Mouse (Mus musculus): ENCODE measurements around the gene Fam222a. TPM values are rescaled to one million over a fixed set of nuclear protein-coding genes. Genes with fewer than 3 reads are reported as not detected.

The Fam222a gene
- polyA plus RNA-seq, 1 experiment from 2014 or later: 0.79 TPM

DNA sequence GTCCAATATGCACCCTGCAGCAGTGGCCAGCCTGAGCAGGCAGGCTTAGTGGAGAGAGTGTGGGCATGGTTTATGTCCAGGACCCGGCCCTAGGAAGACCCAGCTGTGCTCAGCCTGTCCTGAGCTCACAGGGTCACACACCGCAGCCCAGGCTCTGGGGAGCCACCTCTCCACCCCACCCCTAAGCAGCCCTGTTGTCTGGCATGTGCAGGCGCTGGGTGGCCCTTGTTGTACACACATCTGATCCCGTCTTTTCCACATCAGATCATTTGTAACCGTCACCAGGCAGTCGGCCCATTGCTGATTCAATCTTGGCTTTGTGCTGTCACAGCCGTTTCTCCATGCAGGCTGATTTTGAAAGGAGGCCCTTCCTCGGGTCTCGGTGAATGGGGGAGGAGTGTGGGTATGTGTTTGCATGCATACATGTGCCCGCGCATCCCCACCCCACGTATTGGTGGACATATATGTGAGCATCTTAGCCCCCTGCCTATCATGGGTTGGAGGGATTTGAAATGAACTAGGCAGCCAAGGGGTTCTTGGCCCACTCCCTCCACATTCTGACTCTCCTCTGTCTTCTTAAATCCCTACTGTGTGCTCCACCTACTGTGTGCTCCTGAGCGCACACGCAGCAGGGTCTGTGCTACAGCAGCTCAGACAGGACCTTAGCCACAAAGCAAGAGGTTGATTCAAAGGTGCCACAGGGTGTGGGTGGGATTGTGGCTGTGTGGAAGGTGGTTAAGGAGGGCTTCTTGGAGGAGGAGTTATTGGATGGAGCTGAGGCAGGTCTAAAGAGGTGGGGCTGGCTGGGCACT, 16.7 kb downstream of the Fam222a start:
- H3K9me3 ChIP-seq (ENCODE audit: control insufficient read depth, low read length): no peaks in the 10 kb centered on the region
- 48% methylated on average over 14 of the region's 14 CpGs for WGBS
- ATAC-seq (ENCODE audit: low FRiP score, low TSS enrichment) (no peak; the same call in 1 of the 2 replicates), DNase-seq (ENCODE audit: low spot score) (no peak)
- no peaks in the 10 kb centered on the region for H3K27me3 ChIP-seq (ENCODE audit: control insufficient read depth, insufficient read depth, low read length)
- H3K27ac ChIP-seq (replicated peaks): no peak overlapping the region
- H3K4me1 ChIP-seq (replicated peaks; ENCODE audit: control insufficient read depth, insufficient read depth): peaks cover 5% of the 10 kb centered on the region; the same call in 1 of the 2 replicates
- no peak overlapping the region for H3K9ac ChIP-seq (ENCODE audit: low read length)
- no peaks in the 10 kb centered on the region for H3K36me3 ChIP-seq (ENCODE audit: control insufficient read depth, insufficient read depth, low read length)
- H3K4me3 ChIP-seq (ENCODE audit: low read depth, low read length): no peak overlapping the region
- H3K4me2 ChIP-seq (replicated peaks; ENCODE audit: low read depth): no peak overlapping the region
- TF ChIP-seq EP300 (optimal IDR thresholded peaks at IDR 0.05) (no peak), CTCF (IDR thresholded peaks at IDR 0.05; ENCODE audit: low read depth) (no peak)

DNA sequence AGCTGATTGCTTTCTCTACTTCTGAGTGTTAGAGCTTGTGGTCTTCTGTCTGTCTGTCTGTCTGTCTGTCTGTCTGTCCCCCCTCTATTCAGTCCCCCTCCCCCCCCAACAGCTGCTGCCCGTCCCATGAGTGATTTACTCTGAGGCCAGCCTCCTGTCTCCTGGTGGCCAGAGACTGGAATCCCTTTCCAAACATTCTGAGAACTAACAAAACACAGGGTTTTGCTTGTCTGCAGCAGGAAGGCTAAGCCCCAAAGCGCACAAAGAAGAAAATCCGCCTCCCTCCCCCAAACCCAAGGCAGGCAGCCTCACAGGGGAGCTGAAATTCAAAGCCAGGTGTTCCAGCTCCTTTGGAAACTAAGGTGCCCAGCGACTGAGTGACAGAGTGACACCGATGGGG, 17.9 kb downstream of the Fam222a start:
- Histone ChIP-seq H3K4me1 (replicated peaks; ENCODE audit: control insufficient read depth, insufficient read depth) (peaks cover 5% of the 10 kb centered on the region; the same call in 1 of the 2 replicates), H3K27me3 (ENCODE audit: control insufficient read depth, insufficient read depth, low read length) (no peaks in the 10 kb centered on the region), H3K36me3 (ENCODE audit: control insufficient read depth, insufficient read depth, low read length) (no peaks in the 10 kb centered on the region), H3K4me2 (replicated peaks; ENCODE audit: low read depth) (no peak overlapping the region), H3K4me3 (ENCODE audit: low read depth, low read length) (no peak overlapping the region), H3K9me3 (ENCODE audit: control insufficient read depth, low read length) (no peaks in the 10 kb centered on the region), H3K27ac (replicated peaks) (0 out of 2 replicates have a peak overlapping the region, but pooled peaks have one; percentile 13), H3K9ac (ENCODE audit: low read length) (no peak overlapping the region)
- ATAC-seq (ENCODE audit: low FRiP score, low TSS enrichment) (no peak), DNase-seq (ENCODE audit: low spot score) (no peak)
- TF ChIP-seq CTCF (IDR thresholded peaks at IDR 0.05; ENCODE audit: low read depth) (peak; percentile 47), EP300 (optimal IDR thresholded peaks at IDR 0.05) (no peak)
- 9% methylated on average over 5 of the region's 5 CpGs for WGBS

DNA sequence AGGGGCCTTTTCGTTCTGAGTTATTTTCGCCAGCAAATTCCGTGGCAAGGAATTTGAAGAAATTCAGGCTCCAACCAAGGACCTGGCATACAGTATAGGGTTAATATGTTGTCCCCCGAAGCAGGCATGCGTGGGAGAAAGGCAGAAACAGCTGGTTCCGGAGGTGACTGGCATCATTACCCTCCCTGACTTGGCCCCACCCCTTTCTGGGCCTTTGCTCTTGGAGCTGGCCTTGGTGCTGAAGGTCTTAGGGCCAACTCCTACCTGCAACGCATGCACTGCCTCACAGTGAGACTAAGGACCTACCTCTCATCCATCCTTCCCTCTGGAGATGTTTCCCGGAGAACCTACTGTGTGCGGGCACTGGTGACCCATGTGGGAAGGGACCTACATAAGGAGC, 20.1 kb downstream of the Fam222a start:
- Histone ChIP-seq H3K27ac (replicated peaks) (no peak overlapping the region), H3K4me3 (ENCODE audit: low read depth, low read length) (no peak overlapping the region), H3K9ac (ENCODE audit: low read length) (no peak overlapping the region), H3K36me3 (ENCODE audit: control insufficient read depth, insufficient read depth, low read length) (no peaks in the 10 kb centered on the region), H3K4me1 (replicated peaks; ENCODE audit: control insufficient read depth, insufficient read depth) (peaks cover 5% of the 10 kb centered on the region; the same call in 1 of the 2 replicates), H3K4me2 (replicated peaks; ENCODE audit: low read depth) (no peak overlapping the region), H3K27me3 (ENCODE audit: control insufficient read depth, insufficient read depth, low read length) (no peaks in the 10 kb centered on the region), H3K9me3 (ENCODE audit: control insufficient read depth, low read length) (no peaks in the 10 kb centered on the region)
- no peak for TF ChIP-seq EP300 (optimal IDR thresholded peaks at IDR 0.05)
- no peak for TF ChIP-seq CTCF (IDR thresholded peaks at IDR 0.05; ENCODE audit: low read depth)
- no peak for ATAC-seq (ENCODE audit: low FRiP score, low TSS enrichment)
- DNase-seq (ENCODE audit: low spot score): peak; percentile 86
- WGBS: 43% methylated on average over 9 of the region's 9 CpGs

DNA sequence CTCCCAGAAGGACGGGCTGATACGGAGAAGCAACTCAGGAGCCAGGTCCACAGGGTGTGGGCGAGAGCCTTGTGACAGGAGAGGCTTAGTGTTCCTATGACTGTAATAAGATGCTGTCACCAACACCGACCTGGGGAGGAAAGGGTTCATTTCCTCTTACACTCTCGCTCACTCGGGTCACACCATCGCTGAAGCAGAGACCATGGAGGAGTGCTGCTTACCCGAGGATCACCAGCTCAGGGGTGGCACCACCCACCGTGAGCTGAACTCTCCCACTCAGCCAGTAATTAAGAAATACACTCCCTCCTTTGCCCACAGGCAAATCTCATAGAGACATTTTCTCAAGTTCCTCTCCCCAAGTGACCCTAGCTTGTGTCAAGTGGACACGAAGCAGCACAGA, 20.6 kb downstream of the Fam222a start:
- H3K4me2 ChIP-seq (replicated peaks; ENCODE audit: low read depth): no peak overlapping the region
- WGBS: 59% methylated on average over 10 of the region's 10 CpGs

DNA sequence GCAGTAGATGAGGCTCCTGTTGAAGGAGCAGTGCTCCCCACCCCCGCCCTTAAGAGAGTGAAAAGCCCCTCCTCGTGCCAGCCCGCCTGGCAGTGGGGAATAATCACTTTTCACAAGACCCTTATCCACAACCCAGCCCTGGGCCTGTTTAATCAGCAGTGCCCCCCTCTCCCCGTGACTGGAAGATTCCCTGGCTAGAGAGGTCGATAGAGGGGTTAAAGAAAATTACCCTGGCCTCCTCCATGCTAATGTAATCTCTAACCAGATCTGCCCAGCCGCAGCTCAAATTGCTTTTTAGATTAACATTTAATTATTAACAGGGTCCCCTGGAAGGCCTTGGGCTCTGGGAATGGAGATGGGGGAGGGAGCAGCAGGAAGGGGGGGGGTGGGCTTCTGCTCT, 21.2 kb downstream of the Fam222a start:
- H3K4me1 ChIP-seq (replicated peaks; ENCODE audit: control insufficient read depth, insufficient read depth): peaks cover 7% of the 10 kb centered on the region
- no peak overlapping the region for H3K9ac ChIP-seq (ENCODE audit: low read length)
- H3K27ac ChIP-seq (replicated peaks): no peak overlapping the region
- TF ChIP-seq CTCF (IDR thresholded peaks at IDR 0.05; ENCODE audit: low read depth): no peak
- DNase-seq (ENCODE audit: low spot score) (no peak), ATAC-seq (ENCODE audit: low FRiP score, low TSS enrichment) (no peak)
- no peak overlapping the region for H3K4me3 ChIP-seq (ENCODE audit: low read depth, low read length)
- WGBS: 58% methylated on average over 6 of the region's 6 CpGs
- no peak overlapping the region for H3K4me2 ChIP-seq (replicated peaks; ENCODE audit: low read depth)
- H3K9me3 ChIP-seq (ENCODE audit: control insufficient read depth, low read length): no peaks in the 10 kb centered on the region
- H3K36me3 ChIP-seq (ENCODE audit: control insufficient read depth, insufficient read depth, low read length): no peaks in the 10 kb centered on the region
- H3K27me3 ChIP-seq (ENCODE audit: control insufficient read depth, insufficient read depth, low read length): no peaks in the 10 kb centered on the region

More for the DNA sequence above, 20.6 kb downstream of the Fam222a start:
- H3K27me3 ChIP-seq (ENCODE audit: control insufficient read depth, insufficient read depth, low read length): no peaks in the 10 kb centered on the region
- TF ChIP-seq EP300 (optimal IDR thresholded peaks at IDR 0.05) (no peak), CTCF (IDR thresholded peaks at IDR 0.05; ENCODE audit: low read depth) (no peak)
- H3K27ac ChIP-seq (replicated peaks): no peak overlapping the region
- H3K9ac ChIP-seq (ENCODE audit: low read length): no peak overlapping the region
- H3K36me3 ChIP-seq (ENCODE audit: control insufficient read depth, insufficient read depth, low read length): no peaks in the 10 kb centered on the region
- H3K9me3 ChIP-seq (ENCODE audit: control insufficient read depth, low read length): no peaks in the 10 kb centered on the region
- peaks cover 5% of the 10 kb centered on the region; the same call in 1 of the 2 replicates for H3K4me1 ChIP-seq (replicated peaks; ENCODE audit: control insufficient read depth, insufficient read depth)
- ATAC-seq (ENCODE audit: low FRiP score, low TSS enrichment) (no peak), DNase-seq (ENCODE audit: low spot score) (no peak)
- H3K4me3 ChIP-seq (ENCODE audit: low read depth, low read length): no peak overlapping the region

DNA sequence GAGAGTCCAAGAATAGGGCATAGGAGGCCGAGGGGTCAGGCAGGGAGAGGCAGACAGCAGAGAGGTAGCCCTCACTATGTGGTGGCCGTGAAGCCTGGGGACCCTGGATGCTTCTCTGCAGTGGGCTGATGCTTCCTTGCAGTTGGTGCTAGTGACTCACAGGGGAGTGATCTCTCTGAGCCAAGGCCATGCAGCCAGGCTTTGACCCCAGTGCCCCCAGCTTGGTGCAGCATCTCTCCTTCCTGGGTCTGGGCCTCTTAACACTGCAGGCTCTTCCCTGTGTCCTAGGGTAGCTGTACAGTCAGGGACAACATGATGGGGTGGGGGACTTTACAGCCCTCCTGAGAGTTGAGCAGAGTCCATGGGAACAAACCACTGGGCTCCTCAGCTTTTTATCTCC, 21.6 kb downstream of the Fam222a start:
- TF ChIP-seq EP300 (optimal IDR thresholded peaks at IDR 0.05) (no peak), CTCF (IDR thresholded peaks at IDR 0.05; ENCODE audit: low read depth) (no peak)
- no peak overlapping the region for H3K4me3 ChIP-seq (ENCODE audit: low read depth, low read length)
- ATAC-seq (ENCODE audit: low FRiP score, low TSS enrichment) (no peak), DNase-seq (ENCODE audit: low spot score) (no peak)
- H3K4me2 ChIP-seq (replicated peaks; ENCODE audit: low read depth): no peak overlapping the region
- H3K27ac ChIP-seq (replicated peaks): no peak overlapping the region
- no peaks in the 10 kb centered on the region for H3K27me3 ChIP-seq (ENCODE audit: control insufficient read depth, insufficient read depth, low read length)
- peaks cover 11% of the 10 kb centered on the region for H3K4me1 ChIP-seq (replicated peaks; ENCODE audit: control insufficient read depth, insufficient read depth)
- WGBS: 47% methylated on average over 2 of the region's 2 CpGs
- H3K9me3 ChIP-seq (ENCODE audit: control insufficient read depth, low read length): no peaks in the 10 kb centered on the region
- no peak overlapping the region for H3K9ac ChIP-seq (ENCODE audit: low read length)
- no peaks in the 10 kb centered on the region for H3K36me3 ChIP-seq (ENCODE audit: control insufficient read depth, insufficient read depth, low read length)
